Mouse (Mus musculus) thymus, adult 2 months (tissue): ENCODE data around the gene Osbpl10.

Experiments
- CTCF ChIP-seq: fragments of 200-500 bp; IDR thresholded peaks from 2 replicates; pipeline ENCODE4 v1.5.1; 2012; ENCODE audit warnings: mild to moderate bottlenecking, control low read depth, low read length, moderate library complexity, borderline replicate concordance; ENCODE audit not compliant: control insufficient read depth, poor library complexity, insufficient read depth; ENCODE audit errors: extremely low read depth
- POLR2A ChIP-seq: fragments of 200-500 bp; IDR thresholded peaks from 2 replicates; pipeline ENCODE4 v1.6.1; 2012; ENCODE audit warnings: mild to moderate bottlenecking, low read length, control low read depth, moderate library complexity; ENCODE audit not compliant: control insufficient read depth, poor library complexity, insufficient read depth; ENCODE audit errors: extremely low read depth

DNA sequence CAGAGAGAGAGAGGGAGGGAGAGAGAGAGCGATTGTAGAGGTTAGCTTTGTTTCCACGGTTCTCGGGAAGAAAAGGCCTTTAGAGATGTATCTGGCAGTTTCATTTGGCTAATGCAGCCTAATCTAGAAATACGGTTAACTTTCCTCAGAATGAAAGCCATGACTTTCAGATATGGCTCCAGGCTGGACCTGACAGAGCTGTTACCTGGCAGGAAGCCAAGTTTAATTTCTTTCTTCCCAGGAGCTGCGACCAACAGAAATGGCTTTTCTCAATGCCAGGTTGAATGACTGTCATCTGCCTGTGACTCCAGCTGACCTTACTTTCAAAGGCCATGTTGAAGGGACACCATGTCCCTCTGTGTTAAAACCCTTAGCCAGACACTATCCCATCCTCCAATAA, 80.4 kb downstream of the Osbpl10 start:
- TF ChIP-seq CTCF (no peak), POLR2A (no peak)
